Mouse (Mus musculus): Measurements from ENCODE around the gene Son.

GRCm38 (mm10) chr16:91605156-91605555 is 42.1 kb upstream of the Son start:
- no peak for TF ChIP-seq CTCF (IDR thresholded peaks at IDR 0.05; ENCODE audit: low read depth)
- TF ChIP-seq EP300 (IDR thresholded peaks at IDR 0.05; ENCODE audit: low read depth), result no peak

Measured in liver, postnatal 0 days (tissue).